Mouse (Mus musculus) lung, embryonic 14.5 days (tissue): Measurements from ENCODE around the gene Vmp1. TPM values are rescaled to one million over a fixed set of nuclear protein-coding genes. Genes with fewer than 3 reads are reported as not detected.
A peak's percentile ranks its signal among the peaks of the same experiment; 100 is the strongest.

ENCODE experiments used
- ATAC-seq: fragments of 200-750 bp; cut with Nextera tagmentation; 2 replicates; pipeline ENCODE4 v1.8.0; 2017; ENCODE audit warnings: mild to moderate bottlenecking, moderate TSS enrichment, moderate library complexity; ENCODE audit not compliant: insufficient read depth
- DNase-seq: peaks from one replicate; pipeline ENCODE4 v3.0.0-alpha.2; 2015
- H3K27ac ChIP-seq: fragments of 300-500 bp; sonication (generic); 2 replicates; pipeline ENCODE4 v1.5.1; 2014; ENCODE audit warnings: low read depth, mild to moderate bottlenecking, moderate library complexity
- H3K27me3 ChIP-seq: fragments of 300-500 bp; sonication (generic); 2 replicates; pipeline ENCODE4 v1.6.1; 2014; ENCODE audit warnings: low read length, control low read depth; ENCODE audit not compliant: insufficient read depth
- H3K36me3 ChIP-seq: fragments of 300-500 bp; sonication (generic); 2 replicates; pipeline ENCODE4 v1.6.1; 2014; ENCODE audit warnings: control low read depth; ENCODE audit not compliant: insufficient read depth
- H3K4me1 ChIP-seq: fragments of 300-500 bp; sonication (generic); 2 replicates; pipeline ENCODE4 v1.6.1; 2014; ENCODE audit warnings: antibody characterized with exemption, control low read depth; ENCODE audit not compliant: insufficient read depth
- H3K4me2 ChIP-seq: fragments of 300-500 bp; sonication (generic); 2 replicates; pipeline ENCODE4 v1.6.1; 2014; ENCODE audit warnings: mild to moderate bottlenecking
- H3K4me3 ChIP-seq: fragments of 300-500 bp; sonication (generic); 2 replicates; pipeline ENCODE4 v1.5.1; 2014; ENCODE audit warnings: low read depth, low read length
- H3K9ac ChIP-seq: fragments of 300-500 bp; sonication (generic); 2 replicates; pipeline ENCODE4 v1.6.1; 2014
- H3K9me3 ChIP-seq: fragments of 300-500 bp; sonication (generic); 2 replicates; pipeline ENCODE4 v1.6.1; 2016; ENCODE audit warnings: low read depth, low read length, control low read depth
- CTCF ChIP-seq: IDR thresholded peaks from 2 replicates; pipeline ENCODE4 v1.5.1; 2016; ENCODE audit warnings: antibody characterized with exemption, low read depth
- WGBS: fragments of 180-500 bp; shearing (Covaris S2); extraction: QIAGEN DNeasy Blood & Tissue Kit; methylation state at CpG from one replicate; pipeline ENCODE4 v1.1.7; 2014; 5-methylcytosine and 5-hydroxymethylcytosine counted together
- polyA plus RNA-seq: library from polyadenylated mRNA; unstranded; fragments of >200 nt; fragmentation: Nextera tagmentation; extraction: Ambion mirVana; gene quantifications from 2 replicates; pipeline ENCODE4 v1.2.1, GENCODE M21; 2014

Vmp1 gene
- polyA plus RNA-seq, 1 experiment from 2014 or later = 117 TPM

GRCm38 (mm10) chr11:86662986-86663895 is 20.4 kb downstream of the Vmp1 start:
- no peaks in the 10 kb centered on the region for H3K9me3 ChIP-seq
- no peak overlapping the region for H3K4me3 ChIP-seq
- WGBS = 90% methylated on average over 8 of the region's 8 CpGs
- peaks cover 57% of the 10 kb centered on the region for H3K36me3 ChIP-seq
- H3K4me2 ChIP-seq = no peak overlapping the region
- no peak for DNase-seq
- no peak overlapping the region for H3K27ac ChIP-seq
- H3K9ac ChIP-seq = no peak overlapping the region
- TF ChIP-seq CTCF = no peak
- H3K27me3 ChIP-seq = no peaks in the 10 kb centered on the region
- ATAC-seq = no peak
- H3K4me1 ChIP-seq = no peaks in the 10 kb centered on the region

- Histone ChIP-seq H3K36me3 (peaks cover 34% of the 10 kb centered on the region), H3K9me3 (no peaks in the 10 kb centered on the region), H3K27ac (no peak overlapping the region), H3K4me2 (no peak overlapping the region), H3K27me3 (no peaks in the 10 kb centered on the region), H3K4me1 (no peaks in the 10 kb centered on the region), H3K9ac (no peak overlapping the region), H3K4me3 (no peak overlapping the region)
- TF ChIP-seq CTCF = no peak
- ATAC-seq (no peak), DNase-seq (no peak)
These were observed 25.8 kb downstream of the Vmp1 start for GRCm38 (mm10) chr11:86657863-86658262.

DNA sequence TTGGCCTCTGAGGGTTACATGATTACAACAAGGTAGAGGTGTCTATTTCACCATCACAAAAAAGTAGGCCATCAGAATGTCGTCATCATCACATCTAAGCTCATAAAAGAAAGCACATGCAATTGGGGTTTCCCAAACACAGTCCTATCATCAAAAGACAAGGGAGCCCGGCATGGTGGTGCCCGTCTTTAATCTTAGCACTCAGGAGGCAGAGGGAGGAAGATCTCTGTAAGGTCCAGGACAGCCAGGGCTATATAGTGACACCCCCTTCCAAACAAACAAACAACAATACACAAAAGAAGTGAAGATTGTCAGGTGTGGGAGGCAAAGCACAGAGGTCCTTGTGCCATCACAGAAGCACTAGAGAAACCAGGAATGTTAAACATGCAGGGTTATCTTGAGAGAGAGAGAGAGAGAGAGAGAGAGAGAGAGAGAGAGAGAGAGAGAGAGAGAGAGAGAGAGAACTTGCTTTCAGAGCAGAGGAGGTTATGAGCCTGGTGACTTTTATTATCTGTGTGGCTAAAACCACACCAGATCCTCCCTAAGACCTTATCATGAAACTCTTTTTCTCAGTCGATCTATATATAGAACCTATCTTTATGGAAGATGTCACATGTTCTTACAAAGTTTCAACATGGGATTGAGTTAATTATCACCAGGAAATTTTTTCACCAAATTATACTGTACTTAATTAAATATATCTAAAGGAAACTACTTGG is 26.6 kb downstream of the Vmp1 start:
- H3K4me3 ChIP-seq = no peak overlapping the region
- H3K27me3 ChIP-seq = no peaks in the 10 kb centered on the region
- H3K9ac ChIP-seq = no peak overlapping the region
- H3K4me2 ChIP-seq = no peak overlapping the region
- ATAC-seq (no peak), DNase-seq (no peak)
- no peak overlapping the region for H3K27ac ChIP-seq
- TF ChIP-seq CTCF = no peak
- H3K4me1 ChIP-seq = no peaks in the 10 kb centered on the region
- 79% methylated on average over 4 of the region's 4 CpGs for WGBS
- peaks cover 28% of the 10 kb centered on the region for H3K36me3 ChIP-seq
- no peaks in the 10 kb centered on the region for H3K9me3 ChIP-seq

GRCm38 (mm10) chr11:86655671-86656070 is 28.0 kb downstream of the Vmp1 start:
- Histone ChIP-seq H3K4me2 (no peak overlapping the region), H3K4me3 (no peak overlapping the region), H3K4me1 (no peaks in the 10 kb centered on the region), H3K36me3 (peaks cover 15% of the 10 kb centered on the region), H3K9me3 (no peaks in the 10 kb centered on the region), H3K27ac (no peak overlapping the region), H3K9ac (no peak overlapping the region), H3K27me3 (no peaks in the 10 kb centered on the region)
- TF ChIP-seq CTCF = peak; percentile 61
- 16% methylated on average over 1 of the region's 1 CpGs for WGBS
- DNase-seq (peak; percentile 80), ATAC-seq (no peak)

- H3K4me1 ChIP-seq = no peaks in the 10 kb centered on the region
- no peak overlapping the region for H3K27ac ChIP-seq
- H3K27me3 ChIP-seq = no peaks in the 10 kb centered on the region
- H3K4me3 ChIP-seq = no peak overlapping the region
- DNase-seq (no peak), ATAC-seq (no peak)
- TF ChIP-seq CTCF = no peak
- H3K9me3 ChIP-seq = no peaks in the 10 kb centered on the region
- peaks cover 8% of the 10 kb centered on the region; the same call in 1 of the 2 replicates for H3K36me3 ChIP-seq
- no peak overlapping the region for H3K4me2 ChIP-seq
- 79% methylated on average over 4 of the region's 4 CpGs for WGBS
- no peak overlapping the region for H3K9ac ChIP-seq
These were observed 29.5 kb downstream of the Vmp1 start for GRCm38 (mm10) chr11:86654096-86654495.

- Histone ChIP-seq H3K36me3 (0 out of 2 replicates have a peak, but pooled peaks cover 3% of the 10 kb centered on the region), H3K4me3 (no peak overlapping the region), H3K9ac (no peak overlapping the region), H3K27ac (no peak overlapping the region), H3K27me3 (no peaks in the 10 kb centered on the region), H3K9me3 (no peaks in the 10 kb centered on the region), H3K4me1 (no peaks in the 10 kb centered on the region), H3K4me2 (no peak overlapping the region)
- ATAC-seq = no peak
- DNase-seq = peak; percentile 91
- 28% methylated on average over 3 of the region's 3 CpGs for WGBS
- peak; percentile 80 for TF ChIP-seq CTCF
These were observed 30.2 kb downstream of the Vmp1 start for GRCm38 (mm10) chr11:86653446-86653845.

GRCm38 (mm10) chr11:86652578-86652979 is 31.1 kb downstream of the Vmp1 start:
- no peak overlapping the region for H3K4me3 ChIP-seq
- no peak overlapping the region for H3K9ac ChIP-seq
- no peaks in the 10 kb centered on the region for H3K4me1 ChIP-seq
- ATAC-seq = no peak
- no peak overlapping the region for H3K4me2 ChIP-seq
- TF ChIP-seq CTCF = no peak
- H3K27ac ChIP-seq = no peak overlapping the region
- H3K9me3 ChIP-seq = no peaks in the 10 kb centered on the region
- WGBS = 85% methylated on average over 4 of the region's 4 CpGs
- no peaks in the 10 kb centered on the region for H3K27me3 ChIP-seq
- DNase-seq = no peak
- H3K36me3 ChIP-seq = no peaks in the 10 kb centered on the region
